Mouse (Mus musculus) G1E (cell line): Measurements from ENCODE around the gene Gm29289.
"Not testable (repeated sequence)": the region's sequence is repeated elsewhere in the genome, so short reads cannot be mapped to it uniquely, and the experiment has no call there.

Source experiments
- CTCF ChIP-seq: IDR thresholded peaks from 2 replicates; pipeline ENCODE4 v1.5.1; 2012; ENCODE audit warnings: low read depth, low read length, inconsistent platforms, mixed read lengths
- POLR2AphosphoS5 ChIP-seq: IDR thresholded peaks from 2 replicates; pipeline ENCODE4 v1.6.1; 2012; ENCODE audit warnings: low read depth, low read length, inconsistent platforms; ENCODE audit not compliant: insufficient replicate concordance
- TAL1 ChIP-seq: conservative IDR thresholded peaks from 2 replicates; pipeline ENCODE4 v1.6.1; 2012; ENCODE audit warnings: low read depth, low read length, inconsistent platforms, mixed read lengths

GRCm38 (mm10) chrY:2932282-2932681 is at the start of gene Gm29289:
- TF ChIP-seq CTCF, POLR2AphosphoS5, TAL1: not testable (repeated sequence)
